Mouse (Mus musculus): Measurements from ENCODE around the gene Abcg4. TPM values are rescaled to one million over a fixed set of nuclear protein-coding genes. Genes with fewer than 3 reads are reported as not detected.

Gene Abcg4
- polyA plus RNA-seq, 1 experiment from 2014 or later, result 2.7 TPM

- WGBS, result 65% methylated on average over 3 of the region's 3 CpGs
- peaks cover 48% of the 10 kb centered on the region for H3K36me3 ChIP-seq (ENCODE audit: insufficient read depth)
- no peak overlapping the region for H3K27ac ChIP-seq (ENCODE audit: low read depth)
- H3K9ac ChIP-seq, result no peak overlapping the region
- ATAC-seq (ENCODE audit: insufficient read depth), result no peak
- H3K4me3 ChIP-seq (ENCODE audit: low read depth, low read length), result no peak overlapping the region
- peaks cover 4% of the 10 kb centered on the region; the same call in 1 of the 2 replicates for H3K4me1 ChIP-seq (ENCODE audit: insufficient read depth)
- no peak overlapping the region for H3K4me2 ChIP-seq
- no peaks in the 10 kb centered on the region for H3K9me3 ChIP-seq (ENCODE audit: low read depth, low read length)
- peak; percentile 66 for TF ChIP-seq CTCF (IDR thresholded peaks at IDR 0.05; ENCODE audit: low read depth)
- DNase-seq, result peak; percentile 71
- peaks cover 20% of the 10 kb centered on the region for H3K27me3 ChIP-seq (ENCODE audit: insufficient read depth, low read length)
Measured at GRCm38 (mm10) chr9:44292490-44292889, 4.1 kb upstream of the Abcg4 start.

GRCm38 (mm10) chr9:44288959-44289291 lies 510 bp upstream of the Abcg4 start:
- peak overlapping the region; percentile 63; the same call in 1 of the 2 replicates for H3K4me3 ChIP-seq (ENCODE audit: low read depth, low read length)
- peaks cover 4% of the 10 kb centered on the region; the same call in 1 of the 2 replicates for H3K4me1 ChIP-seq (ENCODE audit: insufficient read depth)
- DNase-seq (peak; percentile 20), ATAC-seq (ENCODE audit: insufficient read depth) (no peak)
- H3K4me2 ChIP-seq, result peak overlapping the region; percentile 97
- H3K27me3 ChIP-seq (ENCODE audit: insufficient read depth, low read length), result peaks cover 27% of the 10 kb centered on the region
- no peak for TF ChIP-seq CTCF (IDR thresholded peaks at IDR 0.05; ENCODE audit: low read depth)
- H3K9ac ChIP-seq, result no peak overlapping the region
- WGBS, result 11% methylated on average over 11 of the region's 11 CpGs
- no peaks in the 10 kb centered on the region for H3K9me3 ChIP-seq (ENCODE audit: low read depth, low read length)
- H3K36me3 ChIP-seq (ENCODE audit: insufficient read depth), result peaks cover 16% of the 10 kb centered on the region; the same call in 1 of the 2 replicates
- H3K27ac ChIP-seq (ENCODE audit: low read depth), result no peak overlapping the region

- H3K9me3 ChIP-seq (ENCODE audit: low read depth, low read length), result no peaks in the 10 kb centered on the region
- under 1% methylated on average over 45 of the region's 47 CpGs for WGBS
- H3K4me2 ChIP-seq, result peak overlapping the region; percentile 97
- H3K36me3 ChIP-seq (ENCODE audit: insufficient read depth), result peaks cover 3% of the 10 kb centered on the region; the same call in 1 of the 2 replicates
- no peak overlapping the region for H3K27ac ChIP-seq (ENCODE audit: low read depth)
- ATAC-seq (ENCODE audit: insufficient read depth), result peak; percentile 57
- no peak for TF ChIP-seq CTCF (IDR thresholded peaks at IDR 0.05; ENCODE audit: low read depth)
- peak overlapping the region; percentile 64 for H3K9ac ChIP-seq
- peaks cover 27% of the 10 kb centered on the region for H3K27me3 ChIP-seq (ENCODE audit: insufficient read depth, low read length)
- DNase-seq, result peak; percentile 37
- H3K4me1 ChIP-seq (ENCODE audit: insufficient read depth), result peaks cover 4% of the 10 kb centered on the region; the same call in 1 of the 2 replicates
- H3K4me3 ChIP-seq (ENCODE audit: low read depth, low read length), result peak overlapping the region; percentile 63
Measured at GRCm38 (mm10) chr9:44287401-44288075, 877 bp downstream of the Abcg4 start.

GRCm38 (mm10) chr9:44287003-44287400 lies 1.4 kb downstream of the Abcg4 start:
- Histone ChIP-seq H3K4me2 (peak overlapping the region; percentile 97), H3K36me3 (ENCODE audit: insufficient read depth) (no peaks in the 10 kb centered on the region), H3K9me3 (ENCODE audit: low read depth, low read length) (no peaks in the 10 kb centered on the region), H3K27ac (ENCODE audit: low read depth) (no peak overlapping the region), H3K9ac (peak overlapping the region; percentile 64), H3K27me3 (ENCODE audit: insufficient read depth, low read length) (peaks cover 27% of the 10 kb centered on the region), H3K4me1 (ENCODE audit: insufficient read depth) (peaks cover 4% of the 10 kb centered on the region; the same call in 1 of the 2 replicates), H3K4me3 (ENCODE audit: low read depth, low read length) (peak overlapping the region; percentile 63)
- ATAC-seq (ENCODE audit: insufficient read depth) (peak; percentile 35), DNase-seq (no peak)
- WGBS, result 11% methylated on average over 11 of the region's 11 CpGs
- no peak for TF ChIP-seq CTCF (IDR thresholded peaks at IDR 0.05; ENCODE audit: low read depth)

- DNase-seq, result no peak
- Histone ChIP-seq H3K27ac (ENCODE audit: low read depth) (no peak overlapping the region), H3K36me3 (ENCODE audit: insufficient read depth) (no peaks in the 10 kb centered on the region), H3K9ac (no peak overlapping the region), H3K4me3 (ENCODE audit: low read depth, low read length) (peak overlapping the region; percentile 11; the same call in 1 of the 2 replicates), H3K9me3 (ENCODE audit: low read depth, low read length) (no peaks in the 10 kb centered on the region), H3K4me2 (peak overlapping the region; percentile 97), H3K27me3 (ENCODE audit: insufficient read depth, low read length) (peaks cover 27% of the 10 kb centered on the region), H3K4me1 (ENCODE audit: insufficient read depth) (peaks cover 4% of the 10 kb centered on the region; the same call in 1 of the 2 replicates)
- 14% methylated on average over 6 of the region's 6 CpGs for WGBS
- TF ChIP-seq CTCF (IDR thresholded peaks at IDR 0.05; ENCODE audit: low read depth), result no peak
- ATAC-seq (ENCODE audit: insufficient read depth), result no peak
Measured at GRCm38 (mm10) chr9:44286256-44286850, 2.1 kb downstream of the Abcg4 start.

GRCm38 (mm10) chr9:44283183-44283582 lies 5.2 kb downstream of the Abcg4 start:
- H3K9ac ChIP-seq, result no peak overlapping the region
- no peak overlapping the region for H3K27ac ChIP-seq (ENCODE audit: low read depth)
- peaks cover 14% of the 10 kb centered on the region for H3K27me3 ChIP-seq (ENCODE audit: insufficient read depth, low read length)
- H3K4me2 ChIP-seq, result no peak overlapping the region
- no peak for TF ChIP-seq CTCF (IDR thresholded peaks at IDR 0.05; ENCODE audit: low read depth)
- H3K4me3 ChIP-seq (ENCODE audit: low read depth, low read length), result no peak overlapping the region
- no peaks in the 10 kb centered on the region for H3K36me3 ChIP-seq (ENCODE audit: insufficient read depth)
- WGBS, result 36% methylated on average over 5 of the region's 5 CpGs
- ATAC-seq (ENCODE audit: insufficient read depth) (no peak), DNase-seq (peak; percentile 5)
- no peaks in the 10 kb centered on the region for H3K4me1 ChIP-seq (ENCODE audit: insufficient read depth)
- H3K9me3 ChIP-seq (ENCODE audit: low read depth, low read length), result no peaks in the 10 kb centered on the region

GRCm38 (mm10) chr9:44269973-44270372 lies 18.4 kb downstream of the Abcg4 start:
- no peak for TF ChIP-seq CTCF (IDR thresholded peaks at IDR 0.05; ENCODE audit: low read depth)
- Histone ChIP-seq H3K4me2 (no peak overlapping the region), H3K4me1 (ENCODE audit: insufficient read depth) (peaks cover 10% of the 10 kb centered on the region), H3K9me3 (ENCODE audit: low read depth, low read length) (no peaks in the 10 kb centered on the region), H3K27ac (ENCODE audit: low read depth) (no peak overlapping the region), H3K36me3 (ENCODE audit: insufficient read depth) (no peaks in the 10 kb centered on the region), H3K27me3 (ENCODE audit: insufficient read depth, low read length) (no peaks in the 10 kb centered on the region), H3K9ac (no peak overlapping the region), H3K4me3 (ENCODE audit: low read depth, low read length) (no peak overlapping the region)
- DNase-seq, result no peak
- ATAC-seq (ENCODE audit: insufficient read depth), result no peak
- WGBS, result 79% methylated on average over 4 of the region's 4 CpGs
